ENCODE assay signal across 19 mouse cellular contexts in genomic region chr11:109874651-109875524, GRCm38 (mm10). TPM values are rescaled to one million over a fixed set of nuclear protein-coding genes. Genes with fewer than 3 reads are reported as not detected.
DNase-seq lines count a peak whose midpoint lies in the region; ATAC-seq and TF ChIP-seq lines count a peak whose summit lies in the region.
"Had no signal": no experiment of that assay in that cellular context is flagged by ENCODE, and none has a peak within 500 bp of the region (broad histone marks: within the 10 kb centered on the region; RNA-seq: fewer than 3 reads in every experiment).

No protein-coding gene starts in this region.

- peaks cover 3% of the 10 kb centered on the region for H3K4me1 ChIP-seq in liver, embryonic 11.5 days (replicated peaks; ENCODE audit: control insufficient read depth, insufficient read depth, low read length)
- no peaks in the 10 kb centered on the region for H3K4me1 ChIP-seq in stomach, postnatal 0 days (replicated peaks; ENCODE audit: control insufficient read depth, insufficient read depth)
- H3K4me1 ChIP-seq in forebrain, embryonic 11.5 days (replicated peaks; ENCODE audit: control insufficient read depth, insufficient read depth, low read length) = no peaks in the 10 kb centered on the region

- peak; percentile 66 for DNase-seq in gastrocnemius, adult 18-20 months (ENCODE audit: low spot score)
- DNase-seq in gastrocnemius, postnatal 4 days (ENCODE audit: low spot score in 2 of 2) = no peak
- DNase-seq in liver, embryonic 11.5 days (ENCODE audit: low spot score) = no peak
- DNase-seq in liver = no peak
- DNase-seq in heart, postnatal 36 days = peak; percentile 24 to 55
- no peak for DNase-seq in stomach, postnatal 0 days (ENCODE audit: low spot score)
- no peak for DNase-seq in kidney, postnatal 25 days
- no peak for DNase-seq in forebrain, embryonic 11.5 days (ENCODE audit: low spot score)
- DNase-seq: adrenal gland, postnatal 36 days; kidney, adult 9 months; lung, adult 2 months had no signal

- H3K4me3 ChIP-seq in liver, embryonic 11.5 days (ENCODE audit: low read depth, low read length) = no peak overlapping the region
- H3K4me3 ChIP-seq in stomach, postnatal 0 days (ENCODE audit: low read depth, low read length) = no peak overlapping the region
- H3K4me3 ChIP-seq in forebrain, embryonic 11.5 days (ENCODE audit: low read depth, low read length) = no peak overlapping the region
- H3K4me3 ChIP-seq: erythroblast, embryonic 14.5 days; megakaryocyte, embryonic 14.5 days had no signal

- intact Hi-C loops in heart, postnatal 36 days (cut with DNase I) = loop anchor here (1.0 to 5.0 kb wide), 3 partner anchors 18 to 237 kb away; no protein-coding TSS in a partner anchor

- TF ChIP-seq CTCF in stomach, postnatal 0 days (IDR thresholded peaks at IDR 0.05; ENCODE audit: low read depth) = no peak

- WGBS in liver, embryonic 11.5 days = 69% methylated on average over 11 of the region's 11 CpGs
- WGBS in stomach, postnatal 0 days = 90% methylated on average over 11 of the region's 11 CpGs
- 89% methylated on average over 11 of the region's 11 CpGs for WGBS in forebrain, embryonic 11.5 days

- peak; percentile 67 for ATAC-seq in liver, embryonic 11.5 days (replicated peaks; ENCODE audit: low FRiP score)
- ATAC-seq in stomach, postnatal 0 days (ENCODE audit: low FRiP score, low TSS enrichment) = no peak
- ATAC-seq in forebrain, embryonic 11.5 days (replicated peaks; ENCODE audit: low FRiP score) = no peak

- no peak overlapping the region for H3K27ac ChIP-seq in liver, embryonic 11.5 days (ENCODE audit: low read depth, low read length)
- 0 out of 2 replicates have a peak overlapping the region, but pooled peaks have one; percentile 45 for H3K27ac ChIP-seq in stomach, postnatal 0 days (replicated peaks)
- H3K27ac ChIP-seq in forebrain, embryonic 11.5 days (ENCODE audit: low read depth, low read length) = no peak overlapping the region

- no peaks in the 10 kb centered on the region for H3K27me3 ChIP-seq in liver, embryonic 11.5 days (replicated peaks; ENCODE audit: control insufficient read depth, insufficient read depth, low read length)
- no peaks in the 10 kb centered on the region for H3K27me3 ChIP-seq in stomach, postnatal 0 days (ENCODE audit: control insufficient read depth, insufficient read depth, low read length)
- H3K27me3 ChIP-seq in forebrain, embryonic 11.5 days (ENCODE audit: control insufficient read depth, insufficient read depth, low read length) = no peaks in the 10 kb centered on the region

- no peaks in the 10 kb centered on the region for H3K36me3 ChIP-seq in liver, embryonic 11.5 days (ENCODE audit: control insufficient read depth, insufficient read depth, low read length)
- no peaks in the 10 kb centered on the region for H3K36me3 ChIP-seq in stomach, postnatal 0 days (ENCODE audit: control insufficient read depth, insufficient read depth, low read length)
- H3K36me3 ChIP-seq in forebrain, embryonic 11.5 days (ENCODE audit: control insufficient read depth, insufficient read depth, low read length) = no peaks in the 10 kb centered on the region

- no peak overlapping the region for H3K9ac ChIP-seq in liver, embryonic 11.5 days (ENCODE audit: low read depth, low read length)
- no peak overlapping the region for H3K9ac ChIP-seq in stomach, postnatal 0 days (ENCODE audit: low read length)
- no peak overlapping the region for H3K9ac ChIP-seq in forebrain, embryonic 11.5 days (ENCODE audit: low read length)

- no peaks in the 10 kb centered on the region for H3K9me3 ChIP-seq in liver, embryonic 11.5 days (ENCODE audit: control insufficient read depth, low read length)
- H3K9me3 ChIP-seq in stomach, postnatal 0 days (ENCODE audit: control insufficient read depth, low read length) = no peaks in the 10 kb centered on the region
- H3K9me3 ChIP-seq in forebrain, embryonic 11.5 days (ENCODE audit: control insufficient read depth, low read length) = no peaks in the 10 kb centered on the region
- H3K9me3 ChIP-seq: megakaryocyte, embryonic 14.5 days had no signal

- H3K4me2 ChIP-seq in liver, embryonic 11.5 days = no peak overlapping the region
- no peak overlapping the region for H3K4me2 ChIP-seq in stomach, postnatal 0 days (replicated peaks; ENCODE audit: low read depth)
- H3K4me2 ChIP-seq in forebrain, embryonic 11.5 days (ENCODE audit: low read depth, low read length, severe bottlenecking) = no peak overlapping the region

- TF ChIP-seq EP300 in stomach, postnatal 0 days (optimal IDR thresholded peaks at IDR 0.05) = no peak

RNA-seq across cellular contexts. Expression of gene 1700012B07Rik, which starts 47.0 kb away (rescaled TPM):
- total RNA-seq in gastrocnemius, adult 18-20 months (2021) = not detected
- not detected for total RNA-seq in gastrocnemius, postnatal 4 days (2021)
- not detected in 2 replicates for polyA plus RNA-seq in liver, embryonic 11.5 days (2014; fragmentation: Nextera tagmentation; extraction: Ambion mirVana)
- not detected for total RNA-seq in heart, postnatal 36 days (2021)
- polyA plus RNA-seq in stomach, postnatal 0 days (2015; fragmentation: Nextera tagmentation; extraction: Ambion mirVana) = not detected in 2 replicates
- not detected in 2 replicates for polyA plus RNA-seq in forebrain, embryonic 11.5 days (2014; fragmentation: Nextera tagmentation; extraction: Ambion mirVana)
- total RNA-seq: adrenal gland, postnatal 36 days; layer of hippocampus, adult 8-10 months had no signal
- polyA plus RNA-seq: cortical plate, adult 2 months; erythroblast, embryonic 14.5 days; frontal cortex, adult 2 months; hindbrain, embryonic 11.5 days; neural tube, embryonic 11.5 days; spleen, adult 2 months had no signal

Comparison
In these comparisons a context has a peak if more than half of its experiments do, and no peak if none do; other contexts are left out.
1. DNase-seq: peak in gastrocnemius, adult 18-20 months (single experiment) and heart, postnatal 36 days (2 of 2); none in gastrocnemius, postnatal 4 days (0 of 2), liver, embryonic 11.5 days (single experiment), liver (single experiment), stomach, postnatal 0 days (single experiment), kidney, postnatal 25 days (0 of 2) and forebrain, embryonic 11.5 days (single experiment).